Mouse (Mus musculus) CH12.LX (cell line): ENCODE measurements at regions not wholly inside any gene's neighbourhood (a gene's known extent, or its start where the extent isn't known, plus 50 kb on each side); places are given as distances from the start of the nearest gene placed in this dataset.

Experiments used
- DNase-seq: peaks from one replicate; pipeline ENCODE4 v3.0.0-alpha.2; 2013; ENCODE audit errors: extremely low read depth
- H3K27ac ChIP-seq: 2 replicates; pipeline ENCODE4 v1.5.1; 2012; ENCODE audit warnings: low read depth, mild to moderate bottlenecking, control low read depth, moderate library complexity; ENCODE audit not compliant: insufficient read depth
- H3K27me3 ChIP-seq: replicated peaks from 2 replicates; pipeline ENCODE3; 2012; ENCODE audit warnings: inconsistent platforms
- H3K36me3 ChIP-seq, 2 experiments: replicated peaks in 1 of 2; 2 replicates each; pipeline versions ENCODE3 to v1.6.1; 2012; ENCODE audit warnings: inconsistent platforms in 1 of 2, low read length in 1 of 2, mild to moderate bottlenecking in 1 of 2, mixed read lengths in 1 of 2, moderate library complexity in 1 of 2; ENCODE audit not compliant: control insufficient read depth in 1 of 2, insufficient read depth in 1 of 2
- H3K4me1 ChIP-seq, 2 experiments: 2 replicates each; pipeline ENCODE4 v1.6.1; 2012; ENCODE audit warnings: inconsistent platforms in 1 of 2, moderate library complexity in 1 of 2; ENCODE audit not compliant: insufficient read depth in 2 of 2, control insufficient read depth in 1 of 2
- H3K4me2 ChIP-seq: 2 replicates; pipeline ENCODE4 v1.6.1; 2012; ENCODE audit warnings: low read depth, mild to moderate bottlenecking, control low read depth; ENCODE audit not compliant: poor library complexity, insufficient read depth, severe bottlenecking
- H3K4me3 ChIP-seq, 3 experiments: fragments of 150-350 bp in 1 of 3; sonication (generic) in 1 of 3; replicated peaks in 1 of 3; 2 replicates each; pipeline versions ENCODE3 to v1.5.1; 2011 to 2012; ENCODE audit warnings: low read depth in 2 of 3, low read length in 2 of 3, mild to moderate bottlenecking in 2 of 3, moderate library complexity in 2 of 3, control low read depth in 1 of 3, improper control_type of control experiment in 1 of 3, inconsistent platforms in 1 of 3, mixed read lengths in 1 of 3; ENCODE audit not compliant: poor library complexity in 1 of 3
- H3K79me2 ChIP-seq: replicated peaks from 2 replicates; pipeline ENCODE4 v1.6.1; 2012; ENCODE audit warnings: mild to moderate bottlenecking, moderate library complexity; ENCODE audit not compliant: control insufficient read depth, poor library complexity, insufficient read depth, severe bottlenecking; ENCODE audit errors: extremely low read depth
- H3K9ac ChIP-seq: 2 replicates; pipeline ENCODE4 v1.6.1; 2012; ENCODE audit warnings: low read depth, mild to moderate bottlenecking, control low read depth, moderate library complexity; ENCODE audit not compliant: insufficient read depth
- H3K9me3 ChIP-seq: replicated peaks from 2 replicates; pipeline ENCODE3; 2012; ENCODE audit warnings: low read length, inconsistent platforms, mixed read lengths
- BHLHE40 ChIP-seq: IDR thresholded peaks from 2 replicates; pipeline ENCODE4 v1.6.1; 2011; ENCODE audit warnings: mild to moderate bottlenecking, low read depth, low read length, improper control_type of control experiment
- CHD1 ChIP-seq: IDR thresholded peaks from 2 replicates; pipeline ENCODE4 v1.6.1; 2012; ENCODE audit warnings: low read depth, low read length, improper control_type of control experiment, inconsistent platforms
- CHD2 ChIP-seq: IDR thresholded peaks from 2 replicates; pipeline ENCODE4 v1.6.1; 2011; ENCODE audit warnings: low read length, improper control_type of control experiment
- CTCF ChIP-seq, 2 experiments: IDR thresholded peaks in 1 of 2; conservative IDR thresholded peaks in 1 of 2; 2 replicates each; pipeline ENCODE4 v1.5.1; 2011 to 2012; ENCODE audit warnings: low read depth in 2 of 2, low read length in 2 of 2, improper control_type of control experiment in 1 of 2, inconsistent platforms in 1 of 2, mild to moderate bottlenecking in 1 of 2, moderate library complexity in 1 of 2
- ELF1 ChIP-seq: IDR thresholded peaks from 2 replicates; pipeline ENCODE4 v1.6.1; 2014; ENCODE audit warnings: low read depth, mild to moderate bottlenecking, inconsistent platforms, low read length, improper control_type of control experiment
- EP300 ChIP-seq: IDR thresholded peaks from 2 replicates; pipeline ENCODE4 v1.6.1; 2011; ENCODE audit warnings: low read length, improper control_type of control experiment
- GABPA ChIP-seq: IDR thresholded peaks from 2 replicates; pipeline ENCODE4 v1.6.1; 2012; ENCODE audit warnings: low read depth, low read length, improper control_type of control experiment, inconsistent platforms; ENCODE audit not compliant: insufficient replicate concordance
- HCFC1 ChIP-seq: IDR thresholded peaks from 2 replicates; pipeline ENCODE4 v1.6.1; 2012; ENCODE audit warnings: low read depth, mild to moderate bottlenecking, inconsistent platforms, low read length, improper control_type of control experiment
- JUND ChIP-seq: conservative IDR thresholded peaks from 2 replicates; pipeline ENCODE4 v1.6.1; 2011; ENCODE audit warnings: low read depth, low read length, improper control_type of control experiment
- KAT2A ChIP-seq: IDR thresholded peaks from 2 replicates; pipeline ENCODE4 v1.6.1; 2012; ENCODE audit warnings: low read length, improper control_type of control experiment, inconsistent platforms; ENCODE audit not compliant: insufficient replicate concordance
- MAFK ChIP-seq: IDR thresholded peaks from 2 replicates; pipeline ENCODE4 v1.6.1; 2011; ENCODE audit warnings: low read length, improper control_type of control experiment; ENCODE audit not compliant: insufficient replicate concordance
- MAX ChIP-seq: IDR thresholded peaks from 2 replicates; pipeline ENCODE4 v1.6.1; 2011; ENCODE audit warnings: low read length, improper control_type of control experiment
- MEF2A ChIP-seq: IDR thresholded peaks from 2 replicates; pipeline ENCODE4 v1.6.1; 2014; ENCODE audit warnings: low read depth, mild to moderate bottlenecking, inconsistent platforms, low read length, improper control_type of control experiment, borderline replicate concordance
- MXI1 ChIP-seq: IDR thresholded peaks from 2 replicates; pipeline ENCODE4 v1.6.1; 2011; ENCODE audit warnings: mild to moderate bottlenecking, low read depth, low read length, improper control_type of control experiment
- POLR2A ChIP-seq: IDR thresholded peaks from 2 replicates; pipeline ENCODE4 v1.6.1; 2011; ENCODE audit warnings: low read depth, mild to moderate bottlenecking, improper control_type of control experiment, low read length
- RAD21 ChIP-seq: IDR thresholded peaks from 2 replicates; pipeline ENCODE4 v1.6.1; 2011; ENCODE audit warnings: low read depth, mild to moderate bottlenecking, low read length, improper control_type of control experiment, moderate library complexity
- RCOR1 ChIP-seq: conservative IDR thresholded peaks from 2 replicates; pipeline ENCODE4 v1.6.1; 2012; ENCODE audit warnings: low read depth, mild to moderate bottlenecking, inconsistent platforms, low read length, improper control_type of control experiment
- SIN3A ChIP-seq: IDR thresholded peaks from 2 replicates; pipeline ENCODE4 v1.6.1; 2012; ENCODE audit warnings: low read length, improper control_type of control experiment, inconsistent platforms
- SMC3 ChIP-seq: IDR thresholded peaks from 2 replicates; pipeline ENCODE4 v1.6.1; 2011; ENCODE audit warnings: low read depth, low read length, improper control_type of control experiment
- TCF12 ChIP-seq: IDR thresholded peaks from 2 replicates; pipeline ENCODE4 v1.6.1; 2014; ENCODE audit warnings: low read depth, mild to moderate bottlenecking, inconsistent platforms, low read length, improper control_type of control experiment
- UBTF ChIP-seq: IDR thresholded peaks from 2 replicates; pipeline ENCODE4 v1.6.1; 2012; ENCODE audit warnings: low read depth, mild to moderate bottlenecking, inconsistent platforms, low read length, improper control_type of control experiment, moderate library complexity
- dilution Hi-C: fragments of 300-500 bp; cut with MboI; formaldehyde crosslinking; loops from 2 replicates; pipeline ENCODE4 v1.14.3; 2020; ENCODE audit warnings: low sequenced_read_pairs; ENCODE audit not compliant: extremely low pct_unique_long_range_greater_than_20kb, extremely low pct_ligation_motif_present
- in situ Hi-C: fragments of 300-500 bp; cut with MboI; formaldehyde crosslinking; loops from 3 replicates; pipeline ENCODE4 v1.14.3; 2019; ENCODE audit warnings: low sequenced_read_pairs, low pct_ligation_motif_present, low pct_unique_long_range_greater_than_20kb, mixed read lengths

DNA sequence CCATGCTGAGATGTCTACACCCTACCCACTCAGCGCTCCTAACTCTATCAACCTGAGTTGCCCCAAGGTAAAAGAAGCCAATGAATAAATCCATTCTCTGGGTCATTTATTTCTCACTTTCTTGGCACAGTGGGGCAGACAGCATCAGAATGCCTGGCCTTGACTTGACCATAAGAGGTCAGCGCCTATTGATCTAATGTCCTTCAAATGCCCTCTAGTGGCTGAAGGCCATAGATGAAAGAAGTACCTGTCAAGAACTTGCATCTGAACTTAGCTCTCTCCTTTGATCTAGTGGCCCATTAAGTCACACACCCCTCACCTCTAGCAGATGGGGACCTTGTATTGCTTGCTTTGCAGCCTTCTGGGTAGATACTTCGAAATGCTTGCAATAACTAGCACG is 159.5 kb upstream of the Smarca2 start:
- dilution Hi-C loops, result no loop called here
- TF ChIP-seq SMC3 (peak; percentile 53; the same call in 1 of the 2 replicates), KAT2A (no peak), BHLHE40 (no peak), CTCF (conservative IDR thresholded peaks at IDR 0.05 in 1 of 2, IDR thresholded peaks at IDR 0.05 in 1 of 2; ENCODE audit: low read depth in 2 of 2, low read length in 2 of 2) (peak in 1 of 2 experiments; percentile 70; a peak in 3 of 4 replicates), MXI1 (no peak), UBTF (no peak), RAD21 (peak; percentile 74), CHD2 (no peak)
- no peaks in the 10 kb centered on the region for H3K9me3 ChIP-seq
- no peak for DNase-seq
- H3K4me1 ChIP-seq, result peaks cover 0 to 7% of the 10 kb centered on the region in 2 experiments; a peak in 2 of 4 replicates
- H3K36me3 ChIP-seq, result no peaks in the 10 kb centered on the region
- H3K27ac ChIP-seq, result no peak overlapping the region
- H3K9ac ChIP-seq, result no peak overlapping the region
- in situ Hi-C loops, result no loop called here
- no peak overlapping the region for H3K4me3 ChIP-seq
- H3K79me2 ChIP-seq, result no peaks in the 10 kb centered on the region
- H3K4me2 ChIP-seq, result no peak overlapping the region
- no peaks in the 10 kb centered on the region for H3K27me3 ChIP-seq

DNA sequence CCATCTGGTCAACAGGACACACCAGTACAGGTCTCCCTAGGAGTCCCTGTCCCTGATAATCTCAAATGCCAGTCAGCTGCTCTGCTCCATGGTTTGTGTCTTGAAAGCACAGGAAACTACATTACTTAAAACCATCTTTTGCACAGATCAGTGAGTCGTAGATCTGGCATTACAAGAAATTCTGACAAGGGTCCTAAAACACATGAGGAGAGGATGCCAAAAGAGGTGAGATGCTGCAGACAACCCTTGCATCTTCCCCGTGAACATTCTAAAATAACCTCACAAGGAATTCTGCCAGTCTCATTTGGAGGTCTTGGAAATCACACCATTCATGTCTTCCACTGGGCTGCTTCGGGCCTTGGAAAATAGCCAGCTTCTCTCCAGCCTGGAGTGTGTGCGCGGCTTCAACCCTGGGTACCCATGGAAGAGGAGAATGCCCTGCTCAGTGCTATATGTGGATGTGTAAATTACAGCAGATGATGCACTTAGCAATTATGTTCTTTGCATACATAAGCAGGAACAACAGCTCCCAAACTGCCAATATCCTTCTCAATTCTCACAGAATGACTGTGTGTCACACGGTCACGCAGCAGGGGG is 157.3 kb upstream of the Smarca2 start:
- dilution Hi-C loops, result no loop called here

DNA sequence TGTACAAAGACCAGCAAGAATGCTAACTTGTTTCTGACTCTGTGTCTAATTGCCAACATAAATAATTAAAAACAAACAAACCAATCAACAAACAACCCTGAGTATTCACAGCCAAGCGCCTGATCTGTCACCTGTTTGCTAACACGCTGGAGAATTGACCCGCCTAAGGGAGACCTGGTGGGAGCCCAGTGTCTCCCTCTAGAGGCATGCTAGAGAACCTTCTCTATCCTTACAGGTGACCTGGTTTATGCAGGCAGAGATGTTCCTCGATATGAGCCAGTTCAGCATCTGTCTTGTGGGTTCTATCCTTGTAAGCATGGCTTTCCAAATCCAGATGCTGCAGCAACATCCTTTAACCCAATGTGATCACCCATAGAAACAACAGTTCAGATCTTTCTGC is 143.1 kb upstream of the Smarca2 start:
- TF ChIP-seq RAD21 (peak; percentile 36), EP300 (no peak), SMC3 (peak; percentile 48), CTCF (conservative IDR thresholded peaks at IDR 0.05 in 1 of 2, IDR thresholded peaks at IDR 0.05 in 1 of 2; ENCODE audit: low read depth in 2 of 2, low read length in 2 of 2) (peak; percentile 25 to 60; a peak in 2 of 4 replicates), CHD1 (no peak)
- Histone ChIP-seq H3K79me2 (no peaks in the 10 kb centered on the region), H3K9me3 (no peaks in the 10 kb centered on the region), H3K36me3 (no peaks in the 10 kb centered on the region), H3K9ac (no peak overlapping the region), H3K27me3 (no peaks in the 10 kb centered on the region), H3K4me3 (no peak overlapping the region), H3K27ac (no peak overlapping the region), H3K4me1 (peaks cover 0 to 9% of the 10 kb centered on the region in 2 experiments; a peak in 2 of 4 replicates), H3K4me2 (no peak overlapping the region)
- dilution Hi-C loops (no loop called here), in situ Hi-C loops (no loop called here)
- peak; percentile 27 for DNase-seq

More for the DNA sequence above, 157.3 kb upstream of the Smarca2 start:
- no peak overlapping the region for H3K27ac ChIP-seq
- no peaks in the 10 kb centered on the region for H3K9me3 ChIP-seq
- H3K4me2 ChIP-seq, result no peak overlapping the region
- H3K4me3 ChIP-seq, result no peak overlapping the region
- no peak for DNase-seq
- no peaks in the 10 kb centered on the region for H3K27me3 ChIP-seq
- no peak overlapping the region for H3K9ac ChIP-seq
- no peaks in the 10 kb centered on the region for H3K36me3 ChIP-seq
- H3K79me2 ChIP-seq, result no peaks in the 10 kb centered on the region
- in situ Hi-C loops, result no loop called here
- H3K4me1 ChIP-seq, result peaks cover 0 to 7% of the 10 kb centered on the region in 2 experiments; a peak in 2 of 4 replicates
- TF ChIP-seq SIN3A (no peak), HCFC1 (no peak), JUND (no peak), TCF12 (no peak), SMC3 (no peak), RCOR1 (no peak), POLR2A (no peak), MAX (no peak), RAD21 (no peak), GABPA (no peak), ELF1 (no peak), MAFK (no peak), MEF2A (no peak), EP300 (no peak)
